In the genomic region with DNA sequence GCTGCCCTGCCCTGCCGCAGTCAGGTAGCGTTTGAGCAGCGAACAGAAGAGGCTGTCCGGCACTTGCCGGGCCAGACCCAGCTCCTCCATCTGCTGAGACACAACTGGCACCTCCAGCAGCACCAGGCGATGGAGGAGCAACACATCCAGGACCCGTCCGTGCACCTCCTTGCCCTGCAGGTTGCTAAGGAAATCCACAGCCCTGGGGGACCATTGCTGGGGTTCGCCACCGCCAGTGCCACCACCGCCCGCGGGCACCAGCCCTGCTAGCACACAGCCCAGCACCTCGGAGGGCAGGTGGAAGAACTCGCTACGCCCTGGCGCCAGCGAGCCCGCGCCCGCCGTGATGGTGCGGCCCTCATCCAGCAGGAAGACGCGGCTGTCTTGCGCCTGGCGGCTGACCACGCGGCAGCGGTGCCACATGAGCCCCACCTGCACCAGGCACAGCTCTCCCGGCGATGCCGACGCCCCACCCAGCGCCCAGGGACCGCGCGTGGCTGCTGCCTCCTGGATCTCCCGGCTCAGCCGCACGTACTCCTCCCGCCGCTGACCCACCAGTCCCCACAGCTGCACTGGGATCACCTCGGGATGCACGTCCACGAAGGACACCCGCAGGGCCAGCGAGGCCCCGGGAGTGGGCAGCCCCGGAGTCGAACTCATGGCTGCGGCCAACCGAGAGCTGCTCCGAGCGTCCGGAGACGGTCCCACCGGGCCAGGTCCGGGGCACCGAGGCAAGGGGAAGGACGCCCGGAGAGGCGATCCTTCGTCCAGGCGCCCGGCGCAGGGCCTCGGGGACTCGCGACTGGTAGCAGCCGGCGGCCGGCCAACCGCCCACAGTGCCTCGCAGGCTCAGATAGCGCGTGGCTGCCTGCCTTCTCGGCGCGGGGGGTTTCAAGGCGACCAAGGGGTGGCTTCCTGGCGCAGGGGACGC, we compare ENCODE assay signal across 9 mouse cellular contexts. TPM values are rescaled to one million over a fixed set of nuclear protein-coding genes. Genes with fewer than 3 reads are reported as not detected.
DNase-seq lines count a peak whose midpoint lies in the region; ATAC-seq lines count a peak whose summit lies in the region.
"Had no signal": no experiment of that assay in that cellular context is flagged by ENCODE, and none has a peak within 500 bp of the region (broad histone marks: within the 10 kb centered on the region; RNA-seq: fewer than 3 reads in every experiment).

TSS of gene Tdrd6 (minus strand) at position 804 of the 931 bp plus-strand sequence.

- no peaks in the 10 kb centered on the region for H3K36me3 ChIP-seq in forebrain, embryonic 12.5 days (replicated peaks)
- no peaks in the 10 kb centered on the region for H3K36me3 ChIP-seq in limb, embryonic 10.5 days
- no peaks in the 10 kb centered on the region for H3K36me3 ChIP-seq in neural tube, embryonic 15.5 days

- intact Hi-C loops in left cerebral cortex, postnatal 4 days (cut with DNase I): no loop called here

- peaks cover 51% of the 10 kb centered on the region for H3K27me3 ChIP-seq in forebrain, embryonic 12.5 days
- H3K27me3 ChIP-seq in limb, embryonic 10.5 days (ENCODE audit: low read depth, poor library complexity, severe bottlenecking): peaks cover 60% of the 10 kb centered on the region
- peaks cover 34% of the 10 kb centered on the region for H3K27me3 ChIP-seq in neural tube, embryonic 15.5 days (replicated peaks)

- ATAC-seq in forebrain, embryonic 12.5 days (ENCODE audit: low FRiP score): peak; percentile 78
- ATAC-seq in neural tube, embryonic 15.5 days (ENCODE audit: low FRiP score): peak; percentile 77

- H3K4me2 ChIP-seq in forebrain, embryonic 12.5 days: peak within 1 kb of the TSS; percentile 84
- peak within 1 kb of the TSS; percentile 94 for H3K4me2 ChIP-seq in neural tube, embryonic 15.5 days

- no peaks in the 10 kb centered on the region for H3K9me3 ChIP-seq in forebrain, embryonic 12.5 days
- no peaks in the 10 kb centered on the region for H3K9me3 ChIP-seq in limb, embryonic 10.5 days (replicated peaks)
- no peaks in the 10 kb centered on the region for H3K9me3 ChIP-seq in neural tube, embryonic 15.5 days (replicated peaks)

- peak within 1 kb of the TSS; percentile 42 for H3K9ac ChIP-seq in forebrain, embryonic 12.5 days
- H3K9ac ChIP-seq in neural tube, embryonic 15.5 days (replicated peaks): peak within 1 kb of the TSS; percentile 49

- peak; percentile 4 for DNase-seq in adrenal gland, adult 2 months
- no peak for DNase-seq in adrenal gland, adult (ENCODE audit: inconsistent age in 2 of 2, low spot score in 1 of 2)
- peak; percentile 35 for DNase-seq in left cerebral cortex, postnatal 4 days
- no peak for DNase-seq in left cerebral cortex, adult 8-10 months (ENCODE audit: low spot score in 2 of 2)
- DNase-seq in limb, embryonic 10.5 days (ENCODE audit: low spot score): peak; percentile 64
- DNase-seq in spleen, postnatal 10 days (ENCODE audit: low spot score in 2 of 2): no peak

- H3K4me3 ChIP-seq in forebrain, embryonic 12.5 days (replicated peaks): peak within 1 kb of the TSS; percentile 46
- peak within 1 kb of the TSS; percentile 50 for H3K4me3 ChIP-seq in limb, embryonic 10.5 days
- peak within 1 kb of the TSS; percentile 46 for H3K4me3 ChIP-seq in neural tube, embryonic 15.5 days (replicated peaks)

- 2% methylated on average over 79 of the region's 83 CpGs for WGBS in forebrain, embryonic 12.5 days
- 5% methylated on average over 82 of the region's 83 CpGs for WGBS in limb, embryonic 10.5 days
- 3% methylated on average over 82 of the region's 83 CpGs for WGBS in neural tube, embryonic 15.5 days

- H3K27ac ChIP-seq in forebrain, embryonic 12.5 days: no peak within 1 kb of the TSS
- H3K27ac ChIP-seq in limb, embryonic 10.5 days: peak within 1 kb of the TSS; percentile 38
- H3K27ac ChIP-seq in neural tube, embryonic 15.5 days (replicated peaks): no peak within 1 kb of the TSS
- H3K27ac ChIP-seq: macrophage had no signal

- peaks cover 15% of the 10 kb centered on the region for H3K4me1 ChIP-seq in forebrain, embryonic 12.5 days
- peaks cover 13% of the 10 kb centered on the region for H3K4me1 ChIP-seq in limb, embryonic 10.5 days
- H3K4me1 ChIP-seq in neural tube, embryonic 15.5 days: peaks cover 14% of the 10 kb centered on the region

RNA-seq across cellular contexts. Expression of gene Tdrd6, which starts in this region (rescaled TPM):
- total RNA-seq in adrenal gland, adult 2 months (2021): not detected
- not detected in 2 replicates for polyA plus RNA-seq in adrenal gland, adult 2 months (2012; rRNA removed)
- 1 to 10 TPM; 2.1 to 3.3 TPM for total RNA-seq in left cerebral cortex, postnatal 4 days (2021)
- 1 to 10 TPM in 1 of 4 experiments, under 1 TPM in 3; 0.42 to 1.2 (median 0.51) TPM for total RNA-seq in left cerebral cortex, adult 8-10 months (2022)
- 0.04 TPM in 1 of 2 replicates, not detected in the other for polyA plus RNA-seq in forebrain, embryonic 12.5 days (2016; fragmentation: Nextera tagmentation; extraction: Ambion mirVana)
- polyA plus RNA-seq in limb, embryonic 10.5 days (2016; fragmentation: Nextera tagmentation; extraction: Ambion mirVana): not detected in 2 replicates
- polyA plus RNA-seq in neural tube, embryonic 15.5 days (2015; fragmentation: Nextera tagmentation; extraction: Ambion mirVana): 0.55 and 0.81 TPM in 2 replicates
- polyA plus RNA-seq: macrophage had no signal

Comparison
In these comparisons a context has a peak if more than half of its experiments do, and no peak if none do; other contexts are left out.
1. Peak in DNase-seq in adrenal gland, adult 2 months; RNA of the gene not detected or under 1 TPM.
2. Peak in ATAC-seq, H3K4me3 ChIP-seq, H3K9ac ChIP-seq and H3K4me2 ChIP-seq in forebrain, embryonic 12.5 days; RNA of the gene not detected or under 1 TPM.
3. Peak in DNase-seq, H3K4me3 ChIP-seq and H3K27ac ChIP-seq in limb, embryonic 10.5 days; RNA of the gene not detected or under 1 TPM.
4. Peak in ATAC-seq, H3K4me3 ChIP-seq, H3K9ac ChIP-seq and H3K4me2 ChIP-seq in neural tube, embryonic 15.5 days; RNA of the gene not detected or under 1 TPM.